Mouse (Mus musculus) kidney, postnatal 10 days (tissue): ENCODE measurements around the gene Stat5a.
A peak's percentile ranks its signal among the peaks of the same experiment; 100 is the strongest.

Experiments used
- DNase-seq: peaks from one replicate; pipeline ENCODE4 v3.0.0; 2021; ENCODE audit warnings: mixed read lengths

The Stat5a gene

GRCm38 (mm10) chr11:100904580-100905351, 45.6 kb downstream of the Stat5a start:
- DNase-seq: no peak

- DNase-seq: no peak
Measured at GRCm38 (mm10) chr11:100905929-100906328, 46.8 kb downstream of the Stat5a start.

GRCm38 (mm10) chr11:100906885-100907284, 47.7 kb downstream of the Stat5a start:
- DNase-seq: no peak

GRCm38 (mm10) chr11:100908112-100908511, 49.0 kb downstream of the Stat5a start:
- no peak for DNase-seq

GRCm38 (mm10) chr11:100908567-100908966, 49.4 kb downstream of the Stat5a start:
- DNase-seq: no peak

GRCm38 (mm10) chr11:100912401-100913155, 53.4 kb downstream of the Stat5a start:
- no peak for DNase-seq

- no peak for DNase-seq
Measured at GRCm38 (mm10) chr11:100914415-100914814, 55.3 kb downstream of the Stat5a start.

GRCm38 (mm10) chr11:100915063-100915462, 55.9 kb downstream of the Stat5a start:
- DNase-seq: no peak

- DNase-seq: no peak
Measured at GRCm38 (mm10) chr11:100916432-100916971, 57.4 kb downstream of the Stat5a start.

- DNase-seq: no peak
Measured at GRCm38 (mm10) chr11:100918007-100918406, 58.9 kb downstream of the Stat5a start.

GRCm38 (mm10) chr11:100920887-100921624, 61.9 kb downstream of the Stat5a start:
- DNase-seq: no peak

- DNase-seq: no peak
Measured at GRCm38 (mm10) chr11:100924386-100924919, 65.3 kb downstream of the Stat5a start.

GRCm38 (mm10) chr11:100927386-100927785, 68.2 kb downstream of the Stat5a start:
- DNase-seq: no peak

- DNase-seq: no peak
Measured at GRCm38 (mm10) chr11:100930611-100931010, 71.5 kb downstream of the Stat5a start.

GRCm38 (mm10) chr11:100931254-100931921, 72.2 kb downstream of the Stat5a start:
- DNase-seq: peak; percentile 70
